Mouse (Mus musculus) hindbrain, embryonic 11.5 days (tissue): ENCODE results near the gene Hist1h2ab. TPM values are rescaled to one million over a fixed set of nuclear protein-coding genes. Genes with fewer than 3 reads are reported as not detected.

Source experiments
- polyA plus RNA-seq: library from polyadenylated mRNA; unstranded; fragments of >200 nt; fragmentation: Nextera tagmentation; extraction: Ambion mirVana; gene quantifications from 2 replicates; pipeline ENCODE4 v1.2.1, GENCODE M21; 2014

Hist1h2ab gene
- polyA plus RNA-seq, 1 experiment from 2014 or later, result 50.0 TPM

Other genes starting within 250 kb of the Hist1h2ab start
- gene Hist1h4h, start 220.1 kb upstream of the Hist1h2ab start, polyA plus RNA-seq, result 4.7 TPM in 2 replicates
- gene Hist1h2af, start 217.2 kb upstream of the Hist1h2ab start, polyA plus RNA-seq, result 3.6 and 8.4 TPM in 2 replicates
- gene Hist1h3g, start 215.7 kb upstream of the Hist1h2ab start, polyA plus RNA-seq, result 3.7 and 4.8 TPM in 2 replicates
- gene Hist1h2bh, start 207.7 kb upstream of the Hist1h2ab start, polyA plus RNA-seq, result 0.60 and 0.89 TPM in 2 replicates
- 1.0 and 1.1 TPM in 2 replicates for gene Hist1h3f, start 207.1 kb upstream of the Hist1h2ab start, polyA plus RNA-seq
- 0.56 and 0.80 TPM in 2 replicates for gene Hist1h4f, start 199.5 kb upstream of the Hist1h2ab start, polyA plus RNA-seq
- gene Hist1h1d, start 197.9 kb upstream of the Hist1h2ab start, polyA plus RNA-seq, result 0.56 and 0.57 TPM in 2 replicates
- gene Hist1h3e, start 188.8 kb upstream of the Hist1h2ab start, polyA plus RNA-seq, result 6.7 and 6.9 TPM in 2 replicates
- 70.9 and 82.9 TPM in 2 replicates for gene Hist1h2ae, start 179.9 kb upstream of the Hist1h2ab start, polyA plus RNA-seq
- 3.2 and 4.8 TPM in 2 replicates for gene Hist1h2bg, start 179.7 kb upstream of the Hist1h2ab start, polyA plus RNA-seq
- 1.5 and 3.7 TPM in 2 replicates for gene Hist1h2bf, start 176.9 kb upstream of the Hist1h2ab start, polyA plus RNA-seq
- 1.0 and 2.9 TPM in 2 replicates for gene Hist1h2ad, start 176.7 kb upstream of the Hist1h2ab start, polyA plus RNA-seq
- 7.2 and 8.3 TPM in 2 replicates for gene Hist1h3d, start 175.4 kb upstream of the Hist1h2ab start, polyA plus RNA-seq
- 95.0 and 95.9 TPM in 2 replicates for gene Hist1h4d, start 169.5 kb upstream of the Hist1h2ab start, polyA plus RNA-seq
- 1.8 and 2.2 TPM in 2 replicates for gene Hist1h2be, start 130.0 kb upstream of the Hist1h2ab start, polyA plus RNA-seq
- gene Hist1h1e, start 128.6 kb upstream of the Hist1h2ab start, polyA plus RNA-seq, result 19.7 and 23.7 TPM in 2 replicates
- 0.79 and 0.84 TPM in 2 replicates for gene Hist1h2ac, start 67.2 kb upstream of the Hist1h2ab start, polyA plus RNA-seq
- gene Hist1h2bc, start 66.9 kb upstream of the Hist1h2ab start, polyA plus RNA-seq, result 21.0 and 26.1 TPM in 2 replicates
- gene Hist1h1t, start 55.3 kb upstream of the Hist1h2ab start, polyA plus RNA-seq, result 0.17 TPM in 1 of 2 replicates, not detected in the other
- 4.5 and 4.9 TPM in 2 replicates for gene Hist1h4c, start 52.7 kb upstream of the Hist1h2ab start, polyA plus RNA-seq
- 3.4 and 4.2 TPM in 2 replicates for gene Hfe, start 40.3 kb upstream of the Hist1h2ab start, polyA plus RNA-seq
- gene Hist1h1c, start 12.3 kb upstream of the Hist1h2ab start, polyA plus RNA-seq, result 14.9 and 16.7 TPM in 2 replicates
- 10.7 and 11.3 TPM in 2 replicates for gene Hist1h3c, start 5.5 kb upstream of the Hist1h2ab start, polyA plus RNA-seq
- gene Hist1h2bb, start 4.4 kb upstream of the Hist1h2ab start, polyA plus RNA-seq, result 1.4 and 3.0 TPM in 2 replicates
- 6.5 and 10.7 TPM in 2 replicates for gene Hist1h3b, start 1.1 kb downstream of the Hist1h2ab start, polyA plus RNA-seq
- 3.6 and 4.8 TPM in 2 replicates for gene Hist1h4b, start 5.9 kb downstream of the Hist1h2ab start, polyA plus RNA-seq
- gene Hist1h4a, start 10.1 kb downstream of the Hist1h2ab start, polyA plus RNA-seq, result 0.32 TPM in 1 of 2 replicates, not detected in the other
- 3.4 and 5.3 TPM in 2 replicates for gene Hist1h3a, start 11.3 kb downstream of the Hist1h2ab start, polyA plus RNA-seq
- gene Hist1h1a, start 12.5 kb downstream of the Hist1h2ab start, polyA plus RNA-seq, result 2.4 and 3.7 TPM in 2 replicates
- not detected in 2 replicates for gene Trim38, start 18.8 kb downstream of the Hist1h2ab start, polyA plus RNA-seq
- gene Slc17a2, start 55.9 kb downstream of the Hist1h2ab start, polyA plus RNA-seq, result not detected in 2 replicates
- gene Slc17a3, start 88.3 kb downstream of the Hist1h2ab start, polyA plus RNA-seq, result not detected in 2 replicates
- not detected in 2 replicates for gene Slc17a1, start 116.6 kb downstream of the Hist1h2ab start, polyA plus RNA-seq
- gene Slc17a4, start 163.9 kb downstream of the Hist1h2ab start, polyA plus RNA-seq, result not detected in 2 replicates
- gene Hist1h2ba, start 183.0 kb downstream of the Hist1h2ab start, polyA plus RNA-seq, result not detected in 2 replicates
- gene Hist1h2aa, start 183.3 kb downstream of the Hist1h2ab start, polyA plus RNA-seq, result not detected in 2 replicates
- 0.15 and 0.35 TPM in 2 replicates for gene Scgn, start 240.1 kb downstream of the Hist1h2ab start, polyA plus RNA-seq